Mouse (Mus musculus) kidney, adult 18-20 months (tissue): Measurements from ENCODE around the gene Kcnj15.
A peak's percentile ranks its signal among the peaks of the same experiment; 100 is the strongest.

Experiments
- DNase-seq: peaks from one replicate; pipeline ENCODE4 v3.0.0; 2021

Kcnj15 gene

GRCm38 (mm10) chr16:95297651-95298050 lies 40.3 kb downstream of the Kcnj15 start:
- no peak for DNase-seq

- DNase-seq = no peak
These were observed 44.3 kb downstream of the Kcnj15 start for GRCm38 (mm10) chr16:95301667-95302066.

GRCm38 (mm10) chr16:95303676-95304075 lies 46.3 kb downstream of the Kcnj15 start:
- DNase-seq = peak; percentile 12

- DNase-seq = no peak
These were observed 50.5 kb downstream of the Kcnj15 start for GRCm38 (mm10) chr16:95307823-95308360.

GRCm38 (mm10) chr16:95321945-95322625 lies 64.7 kb downstream of the Kcnj15 start:
- peak; percentile 17 for DNase-seq

- no peak for DNase-seq
These were observed 74.8 kb downstream of the Kcnj15 start for GRCm38 (mm10) chr16:95332159-95332558.

GRCm38 (mm10) chr16:95340885-95341791 lies 83.8 kb downstream of the Kcnj15 start:
- peak; percentile 89 for DNase-seq

GRCm38 (mm10) chr16:95342030-95342429 lies 84.7 kb downstream of the Kcnj15 start:
- no peak for DNase-seq

GRCm38 (mm10) chr16:95344961-95345360 lies 87.6 kb downstream of the Kcnj15 start:
- DNase-seq = no peak

- peak; percentile 65 for DNase-seq
These were observed 88.5 kb downstream of the Kcnj15 start for GRCm38 (mm10) chr16:95345882-95346281.

- peak; percentile 41 for DNase-seq
These were observed 89.8 kb downstream of the Kcnj15 start for GRCm38 (mm10) chr16:95347202-95347601.

- DNase-seq = no peak
These were observed 91.2 kb downstream of the Kcnj15 start for GRCm38 (mm10) chr16:95348555-95348954.

GRCm38 (mm10) chr16:95349344-95349743 lies 92.0 kb downstream of the Kcnj15 start:
- no peak for DNase-seq

- DNase-seq = no peak
These were observed 92.4 kb downstream of the Kcnj15 start for GRCm38 (mm10) chr16:95349745-95350144.
